Mouse (Mus musculus): Measurements from ENCODE around the gene Ptprd.

DNA sequence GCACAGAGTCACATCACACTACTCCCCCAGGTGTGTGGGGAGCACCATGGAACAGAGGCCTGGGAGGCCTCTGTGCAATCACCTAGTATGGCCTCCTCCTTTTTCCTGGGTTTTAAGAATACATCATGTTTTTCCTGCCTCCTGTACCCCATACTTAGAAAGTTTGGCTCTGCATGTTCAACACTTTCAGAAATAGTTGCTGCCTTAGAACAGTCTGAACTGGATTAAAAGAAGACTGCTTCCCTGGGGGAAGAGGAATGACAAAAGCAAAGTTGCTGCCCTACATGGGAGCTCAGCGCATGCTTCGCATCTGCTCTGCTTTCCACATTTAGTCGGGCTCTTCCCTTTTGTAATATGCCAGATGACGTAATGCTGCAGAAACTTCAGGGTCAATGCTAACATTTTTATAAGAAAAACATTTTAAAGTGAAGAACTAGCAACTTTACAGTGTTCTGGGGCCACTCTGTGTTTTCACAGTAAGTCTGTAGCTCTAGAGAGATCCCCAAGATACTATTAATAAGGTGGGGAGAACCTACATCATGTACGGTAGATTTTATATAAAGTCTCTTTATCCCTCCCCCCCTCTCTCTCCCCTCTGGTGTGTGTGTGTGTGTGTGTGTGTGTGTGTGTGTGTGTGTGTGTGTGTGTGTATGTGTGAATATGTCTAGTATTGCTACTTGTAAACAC lies 564.2 kb downstream of the Ptprd start:
- TF ChIP-seq KAT2A (conservative IDR thresholded peaks at IDR 0.05; ENCODE audit: low read depth, low read length) (no peak), MXI1 (IDR thresholded peaks at IDR 0.05; ENCODE audit: low read depth, low read length) (no peak)

Measured in MEL (cell line).